Mouse (Mus musculus) kidney, adult 11 months (tissue): ENCODE results near the gene Sphk2.
A peak's percentile ranks its signal among the peaks of the same experiment; 100 is the strongest.

Experiments
- DNase-seq: peaks from one replicate; pipeline ENCODE4 v3.0.0; 2022

Gene Sphk2

GRCm38 (mm10) chr7:45709677-45710355 is 8.0 kb downstream of the Sphk2 start:
- DNase-seq, result peak; percentile 48

- peak; percentile 59 for DNase-seq
These were observed 8.8 kb downstream of the Sphk2 start for GRCm38 (mm10) chr7:45709036-45709435.

GRCm38 (mm10) chr7:45708221-45708761 is 9.5 kb downstream of the Sphk2 start:
- DNase-seq, result peak; percentile 92

- DNase-seq, result peak; percentile 99
These were observed 10.3 kb downstream of the Sphk2 start for GRCm38 (mm10) chr7:45707375-45707967.

GRCm38 (mm10) chr7:45706721-45707241 is 11.0 kb downstream of the Sphk2 start:
- peak; percentile 92 for DNase-seq

- DNase-seq, result peak; percentile 96
These were observed 11.9 kb downstream of the Sphk2 start for GRCm38 (mm10) chr7:45705873-45706281.

- no peak for DNase-seq
These were observed 12.3 kb downstream of the Sphk2 start for GRCm38 (mm10) chr7:45705443-45705864.

GRCm38 (mm10) chr7:45704730-45705442 is 12.9 kb downstream of the Sphk2 start, which contains the start of gene Dbp:
Gene Dbp, plus strand, starts transcription at chr7:45705088.
- DNase-seq, result peak; percentile 100

GRCm38 (mm10) chr7:45704046-45704559 is 13.7 kb downstream of the Sphk2 start:
- DNase-seq, result peak; percentile 86

- no peak for DNase-seq
These were observed 14.2 kb downstream of the Sphk2 start for GRCm38 (mm10) chr7:45703521-45704033.

- peak; percentile 42 for DNase-seq
These were observed 14.8 kb downstream of the Sphk2 start for GRCm38 (mm10) chr7:45702809-45703520.

GRCm38 (mm10) chr7:45702316-45702715 is 15.5 kb downstream of the Sphk2 start:
- DNase-seq, result peak; percentile 23

- DNase-seq, result peak; percentile 36
These were observed 16.2 kb downstream of the Sphk2 start for GRCm38 (mm10) chr7:45701607-45702006.

- DNase-seq, result no peak
These were observed 16.7 kb downstream of the Sphk2 start for GRCm38 (mm10) chr7:45701072-45701471.

GRCm38 (mm10) chr7:45700301-45701015 is 17.3 kb downstream of the Sphk2 start:
- DNase-seq, result peak; percentile 86

GRCm38 (mm10) chr7:45699523-45700141 is 18.2 kb downstream of the Sphk2 start, which contains the start of gene Car11:
Gene Car11, plus strand, starts transcription at chr7:45699843.
- peak; percentile 22 for DNase-seq

GRCm38 (mm10) chr7:45697894-45698293 is 19.9 kb downstream of the Sphk2 start:
- DNase-seq, result no peak

GRCm38 (mm10) chr7:45695098-45695497 is 22.7 kb downstream of the Sphk2 start:
- DNase-seq, result no peak

- DNase-seq, result no peak
These were observed 23.7 kb downstream of the Sphk2 start, which contains the start of gene Sec1 for GRCm38 (mm10) chr7:45693921-45694591. Gene Sec1, minus strand, starts transcription at chr7:45694402.

GRCm38 (mm10) chr7:45692364-45692763 is 25.4 kb downstream of the Sphk2 start:
- DNase-seq, result no peak
